Mouse (Mus musculus) kidney, adult 2 months (tissue): Measurements from ENCODE around the gene Atf5. TPM values are rescaled to one million over a fixed set of nuclear protein-coding genes. Genes with fewer than 3 reads are reported as not detected.

Experiments
- DNase-seq: peaks from one replicate; pipeline ENCODE4 v3.0.0; 2021
- H3K27ac ChIP-seq: fragments of 200-500 bp; 2 replicates; pipeline ENCODE4 v1.5.1; 2012; ENCODE audit warnings: low read depth, low read length, control low read depth, inconsistent platforms; ENCODE audit not compliant: insufficient read depth
- H3K27me3 ChIP-seq: fragments of 200-500 bp; replicated peaks from 2 replicates; pipeline ENCODE4 v1.6.1; 2012; ENCODE audit warnings: mild to moderate bottlenecking, moderate library complexity, low read length, inconsistent platforms; ENCODE audit not compliant: control insufficient read depth, insufficient read depth
- H3K36me3 ChIP-seq: fragments of 200-500 bp; 2 replicates; pipeline ENCODE4 v1.6.1; 2012; ENCODE audit warnings: mild to moderate bottlenecking, moderate library complexity, low read length, inconsistent platforms; ENCODE audit not compliant: control insufficient read depth, insufficient read depth
- H3K4me1 ChIP-seq: fragments of 200-500 bp; 2 replicates; pipeline ENCODE4 v1.6.1; 2011; ENCODE audit warnings: low read length; ENCODE audit not compliant: control insufficient read depth, insufficient read depth
- H3K4me3 ChIP-seq: fragments of 200-500 bp; 2 replicates; pipeline ENCODE4 v1.5.1; 2011; ENCODE audit warnings: mild to moderate bottlenecking, low read depth, low read length, control low read depth; ENCODE audit not compliant: insufficient read depth
- CTCF ChIP-seq: fragments of 200-500 bp; conservative IDR thresholded peaks from 2 replicates; pipeline ENCODE4 v1.5.1; 2011; ENCODE audit warnings: low read depth, mild to moderate bottlenecking, control low read depth, low read length, moderate library complexity, mixed read lengths; ENCODE audit not compliant: insufficient read depth, insufficient read length
- POLR2A ChIP-seq: fragments of 200-500 bp; IDR thresholded peaks from one replicate; pipeline ENCODE4 v1.6.1; 2011; ENCODE audit warnings: low read depth, low read length, control low read depth
- WGBS: fragments of 180-500 bp; shearing (Covaris S2); methylation state at CpG from one replicate; pipeline ENCODE4 v1.1.7; 2018; 5-methylcytosine and 5-hydroxymethylcytosine counted together
- polyA plus RNA-seq: library from polyadenylated mRNA; depleted of rRNA; stranded (reverse); fragments of >200 nt; gene quantifications from 2 replicates; pipeline ENCODE4 v1.2.3, GENCODE M21; 2012; rRNA removed

Gene Atf5
- polyA plus RNA-seq, 1 experiment = 42.1 TPM

- H3K4me1 ChIP-seq = no peaks in the 10 kb centered on the region
- TF ChIP-seq POLR2A = no peak
- 0 out of 2 replicates have a peak, but pooled peaks have one; percentile 19 for TF ChIP-seq CTCF
- peak; percentile 72 for DNase-seq
- WGBS = 18% methylated on average over 6 of the region's 6 CpGs
- H3K27me3 ChIP-seq = no peaks in the 10 kb centered on the region
- peaks cover 2% of the 10 kb centered on the region for H3K36me3 ChIP-seq
- H3K4me3 ChIP-seq = no peak overlapping the region
- no peak overlapping the region for H3K27ac ChIP-seq
Measured at GRCm38 (mm10) chr7:44770046-44770578, 46.3 kb downstream of the Atf5 start.

DNA sequence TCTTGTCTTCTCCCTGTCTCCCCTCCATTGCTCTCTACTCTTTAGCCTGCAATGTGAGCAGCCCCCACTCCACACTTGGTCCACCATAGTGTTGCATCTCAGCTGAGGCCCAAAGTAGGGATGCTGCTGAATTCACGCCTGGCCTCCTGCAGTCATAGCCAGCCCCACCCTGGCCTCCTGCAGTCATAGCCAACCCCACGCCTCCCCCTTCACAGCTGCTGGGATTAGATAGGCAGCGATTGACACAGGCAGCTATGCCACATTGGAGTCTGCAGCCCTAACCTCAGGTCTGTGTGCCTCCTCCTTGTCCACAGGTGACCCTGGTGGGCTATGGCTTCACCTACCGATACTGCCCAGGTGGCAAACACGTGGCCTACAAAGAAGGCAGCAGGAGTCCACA is 48.3 kb downstream of the Atf5 start:
- Histone ChIP-seq H3K4me3 (no peak overlapping the region), H3K4me1 (no peaks in the 10 kb centered on the region), H3K36me3 (peaks cover 2% of the 10 kb centered on the region), H3K27ac (no peak overlapping the region), H3K27me3 (no peaks in the 10 kb centered on the region)
- WGBS = 90% methylated on average over 5 of the region's 5 CpGs
- no peak for TF ChIP-seq POLR2A
- no peak for TF ChIP-seq CTCF
- no peak for DNase-seq

Other genes with a start within 250 kb of the Atf5 start
- 4,402 and 6,941 TPM in 2 replicates for gene Napsa, start 244.3 kb downstream of the Atf5 start, polyA plus RNA-seq
- 19.1 and 20.6 TPM in 2 replicates for gene Kcnc3, start 226.0 kb downstream of the Atf5 start, polyA plus RNA-seq
- gene Myh14, start 145.8 kb downstream of the Atf5 start, polyA plus RNA-seq = 8.5 and 12.4 TPM in 2 replicates
- gene Izumo2, start 107.9 kb downstream of the Atf5 start, polyA plus RNA-seq = not detected in 2 replicates
- gene Vrk3, start 68.2 kb downstream of the Atf5 start, polyA plus RNA-seq = 78.9 and 93.7 TPM in 2 replicates
- 0.04 and 0.09 TPM in 2 replicates for gene Zfp473, start 65.6 kb downstream of the Atf5 start, polyA plus RNA-seq
- 32.6 and 35.9 TPM in 2 replicates for gene Nup62, start 570 bp downstream of the Atf5 start, polyA plus RNA-seq
- gene Il4i1, start 271 bp downstream of the Atf5 start, polyA plus RNA-seq = 1.5 and 9.7 TPM in 2 replicates
- gene Akt1s1, start 32.3 kb upstream of the Atf5 start, polyA plus RNA-seq = 90.6 and 121 TPM in 2 replicates
- gene Tbc1d17, start 32.4 kb upstream of the Atf5 start, polyA plus RNA-seq = 100 and 114 TPM in 2 replicates
- gene Pnkp, start 40.5 kb upstream of the Atf5 start, polyA plus RNA-seq = 44.9 and 53.4 TPM in 2 replicates
- gene Ptov1, start 53.1 kb upstream of the Atf5 start, polyA plus RNA-seq = 212 and 221 TPM in 2 replicates
- 164 and 181 TPM in 2 replicates for gene Med25, start 76.1 kb upstream of the Atf5 start, polyA plus RNA-seq
- 59.2 and 70.9 TPM in 2 replicates for gene Fuz, start 79.4 kb upstream of the Atf5 start, polyA plus RNA-seq
- 58.0 and 70.6 TPM in 2 replicates for gene Ap2a1, start 112.8 kb upstream of the Atf5 start, polyA plus RNA-seq
- 0.11 and 0.65 TPM in 2 replicates for gene Tsks, start 126.5 kb upstream of the Atf5 start, polyA plus RNA-seq
- 5.6 and 8.5 TPM in 2 replicates for gene Cpt1c, start 158.2 kb upstream of the Atf5 start, polyA plus RNA-seq
- gene Prmt1, start 169.9 kb upstream of the Atf5 start, polyA plus RNA-seq = 89.9 and 95.4 TPM in 2 replicates
- gene Irf3, start 181.0 kb upstream of the Atf5 start, polyA plus RNA-seq = 105 and 107 TPM in 2 replicates
- gene Bcl2l12, start 182.1 kb upstream of the Atf5 start, polyA plus RNA-seq = 20.0 and 21.4 TPM in 2 replicates
- 38.8 and 41.1 TPM in 2 replicates for gene Scaf1, start 199.7 kb upstream of the Atf5 start, polyA plus RNA-seq
- 82.3 and 84.1 TPM in 2 replicates for gene Rras, start 201.3 kb upstream of the Atf5 start, polyA plus RNA-seq
- 7.1 and 9.1 TPM in 2 replicates for gene Prr12, start 236.2 kb upstream of the Atf5 start, polyA plus RNA-seq
- 60.4 and 67.6 TPM in 2 replicates for gene Nosip, start 245.8 kb upstream of the Atf5 start, polyA plus RNA-seq
- gene Prrg2, start 246.0 kb upstream of the Atf5 start, polyA plus RNA-seq = 80.9 and 95.4 TPM in 2 replicates